Mouse (Mus musculus) forebrain, embryonic 16.5 days (tissue): ENCODE results near the gene Wwox. TPM values are rescaled to one million over a fixed set of nuclear protein-coding genes. Genes with fewer than 3 reads are reported as not detected.

ENCODE experiments used
- ATAC-seq: fragments of 200-750 bp; cut with Nextera tagmentation; 2 replicates; pipeline ENCODE4 v1.8.0; 2017; ENCODE audit warnings: mild to moderate bottlenecking, moderate library complexity
- H3K27ac ChIP-seq: fragments of 300-500 bp; sonication (generic); 2 replicates; pipeline ENCODE4 v1.5.1; 2014; ENCODE audit warnings: low read length, control low read depth
- H3K27me3 ChIP-seq: fragments of 300-500 bp; sonication (generic); replicated peaks from 2 replicates; pipeline ENCODE4 v1.6.1; 2014; ENCODE audit warnings: low read length; ENCODE audit not compliant: control insufficient read depth, insufficient read depth
- H3K36me3 ChIP-seq: fragments of 300-500 bp; sonication (generic); 2 replicates; pipeline ENCODE4 v1.6.1; 2014; ENCODE audit not compliant: control insufficient read depth, insufficient read depth
- H3K4me1 ChIP-seq: fragments of 300-500 bp; sonication (generic); replicated peaks from 2 replicates; pipeline ENCODE4 v1.6.1; 2014; ENCODE audit warnings: low read length; ENCODE audit not compliant: control insufficient read depth, insufficient read depth
- H3K4me2 ChIP-seq: fragments of 300-500 bp; sonication (generic); 2 replicates; pipeline ENCODE4 v1.6.1; 2014; ENCODE audit warnings: mild to moderate bottlenecking, low read length, control low read depth
- H3K4me3 ChIP-seq: fragments of 300-500 bp; sonication (generic); replicated peaks from 2 replicates; pipeline ENCODE4 v1.5.1; 2014; ENCODE audit warnings: mild to moderate bottlenecking, low read length, control low read depth
- H3K9ac ChIP-seq: fragments of 300-500 bp; sonication (generic); replicated peaks from 2 replicates; pipeline ENCODE4 v1.6.1; 2014; ENCODE audit warnings: low read depth, low read length, control low read depth
- H3K9me3 ChIP-seq: fragments of 300-500 bp; sonication (generic); 2 replicates; pipeline ENCODE4 v1.6.1; 2016; ENCODE audit warnings: low read length; ENCODE audit not compliant: control insufficient read depth
- WGBS: fragments of 180-500 bp; shearing (Covaris S2); extraction: QIAGEN DNeasy Blood & Tissue Kit; methylation state at CpG from one replicate; pipeline ENCODE4 v1.1.7; 2014; 5-methylcytosine and 5-hydroxymethylcytosine counted together
- polyA plus RNA-seq: library from polyadenylated mRNA; unstranded; fragments of >200 nt; fragmentation: Nextera tagmentation; extraction: Ambion mirVana; gene quantifications from 2 replicates; pipeline ENCODE4 v1.2.1, GENCODE M21; 2015

The Wwox gene
- polyA plus RNA-seq, 1 experiment from 2014 or later = 11.4 TPM

DNA sequence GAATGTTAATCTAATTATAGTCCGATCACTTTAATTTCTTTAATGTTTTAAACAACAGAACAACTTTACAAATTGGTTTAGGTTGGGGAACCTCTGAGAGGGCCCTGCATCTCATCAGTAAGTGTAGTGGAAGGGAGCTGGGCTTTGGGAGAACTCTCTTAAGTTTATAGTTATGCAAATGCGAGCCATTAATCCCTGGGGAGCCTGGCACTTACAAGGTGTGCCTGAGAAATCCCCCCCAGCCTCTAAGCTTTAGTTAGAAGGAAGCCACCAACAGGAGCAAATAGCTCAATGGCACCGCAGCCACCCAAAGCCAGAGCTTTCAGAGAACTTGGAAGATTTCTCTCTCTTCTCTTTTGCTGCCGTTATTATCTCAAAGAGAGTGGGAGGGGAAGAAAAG is 759.7 kb downstream of the Wwox start:
- Histone ChIP-seq H3K4me2 (no peak overlapping the region), H3K4me1 (peaks cover 7% of the 10 kb centered on the region; the same call in 1 of the 2 replicates), H3K4me3 (no peak overlapping the region), H3K27me3 (peaks cover 8% of the 10 kb centered on the region), H3K27ac (no peak overlapping the region), H3K36me3 (no peaks in the 10 kb centered on the region), H3K9ac (no peak overlapping the region), H3K9me3 (no peaks in the 10 kb centered on the region)
- WGBS = 6% methylated on average over 4 of the region's 4 CpGs
- no peak for ATAC-seq

DNA sequence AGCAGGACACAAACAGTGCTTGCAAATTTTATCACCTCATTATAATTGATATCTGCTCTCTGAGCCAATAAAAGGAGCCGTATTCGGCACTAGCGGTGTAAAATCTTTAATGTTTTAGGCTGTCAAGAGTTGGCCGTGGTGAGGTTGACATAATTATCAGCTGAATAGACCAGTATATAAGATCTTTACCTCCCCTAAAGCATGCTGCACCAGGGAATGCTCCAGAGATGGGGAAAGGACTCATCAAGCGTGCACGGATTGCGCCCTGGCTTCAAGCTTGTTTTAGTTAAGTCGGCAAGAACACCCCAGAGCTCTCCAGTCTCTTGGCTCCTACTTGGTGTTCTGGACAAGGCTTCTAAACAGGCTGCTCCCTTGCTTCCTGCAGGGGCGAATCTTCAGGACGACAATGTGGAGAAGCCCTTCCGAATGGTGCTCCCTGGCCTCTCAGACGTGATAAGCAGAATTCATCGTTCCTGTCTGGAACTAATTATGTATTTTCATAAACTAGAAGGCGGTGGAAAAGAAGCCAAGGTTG is 760.2 kb downstream of the Wwox start:
- Histone ChIP-seq H3K9me3 (no peaks in the 10 kb centered on the region), H3K4me2 (no peak overlapping the region), H3K4me3 (no peak overlapping the region), H3K36me3 (no peaks in the 10 kb centered on the region), H3K27ac (no peak overlapping the region), H3K4me1 (peaks cover 7% of the 10 kb centered on the region; the same call in 1 of the 2 replicates), H3K27me3 (peaks cover 8% of the 10 kb centered on the region), H3K9ac (no peak overlapping the region)
- ATAC-seq = no peak
- 14% methylated on average over 14 of the region's 14 CpGs for WGBS

DNA sequence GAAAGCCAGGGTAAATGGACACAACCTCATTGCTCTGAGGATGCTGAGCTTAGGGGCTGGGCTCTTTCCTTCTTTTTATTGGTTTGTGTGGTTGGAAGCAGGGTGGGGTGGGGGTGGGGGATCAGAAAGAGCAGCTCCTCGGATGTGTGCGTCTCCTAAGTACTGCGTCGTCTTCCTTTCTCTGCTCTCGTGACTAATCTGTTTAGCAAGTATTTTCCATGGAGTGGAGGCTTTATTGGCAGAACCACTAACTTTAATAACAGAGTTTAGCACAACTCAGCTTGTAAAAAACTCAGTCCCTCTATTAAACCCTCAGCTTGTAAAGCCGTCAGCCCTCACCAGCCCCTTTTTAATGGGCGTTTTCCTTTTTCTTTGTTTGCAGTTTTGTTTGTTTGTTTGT is 762.3 kb downstream of the Wwox start:
- no peak for ATAC-seq
- H3K27ac ChIP-seq = no peak overlapping the region
- H3K4me2 ChIP-seq = no peak overlapping the region
- H3K4me3 ChIP-seq = no peak overlapping the region
- H3K9me3 ChIP-seq = no peaks in the 10 kb centered on the region
- peaks cover 7% of the 10 kb centered on the region; the same call in 1 of the 2 replicates for H3K4me1 ChIP-seq
- H3K27me3 ChIP-seq = peaks cover 8% of the 10 kb centered on the region
- no peak overlapping the region for H3K9ac ChIP-seq
- WGBS = 50% methylated on average over 7 of the region's 7 CpGs
- no peaks in the 10 kb centered on the region for H3K36me3 ChIP-seq

DNA sequence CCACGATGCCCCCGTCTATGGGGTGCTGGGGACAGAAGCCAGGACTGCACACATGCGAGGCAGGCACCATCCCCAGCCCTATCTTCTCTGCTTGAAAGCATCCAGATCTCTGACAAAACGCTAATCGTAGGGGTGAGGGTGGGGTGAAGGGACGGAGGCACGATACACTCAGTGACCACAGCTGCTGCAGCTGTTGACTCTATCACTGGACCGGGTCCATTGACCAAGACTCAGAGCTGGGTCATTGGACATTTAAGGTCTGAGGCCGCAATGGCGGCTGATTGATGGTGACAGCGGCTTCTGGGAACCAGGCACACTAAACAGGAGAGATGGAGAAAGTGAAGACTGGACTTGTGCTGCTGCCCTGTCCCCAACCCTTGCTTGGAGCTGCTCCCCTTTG is 768.0 kb downstream of the Wwox start:
- H3K27me3 ChIP-seq = peaks cover 3% of the 10 kb centered on the region
- H3K9me3 ChIP-seq = no peaks in the 10 kb centered on the region
- H3K36me3 ChIP-seq = no peaks in the 10 kb centered on the region
- no peak for ATAC-seq
- H3K27ac ChIP-seq = no peak overlapping the region
- H3K4me3 ChIP-seq = no peak overlapping the region
- no peak overlapping the region for H3K9ac ChIP-seq
- no peak overlapping the region for H3K4me2 ChIP-seq
- 0 out of 2 replicates have a peak, but pooled peaks cover 2% of the 10 kb centered on the region for H3K4me1 ChIP-seq
- WGBS = 92% methylated on average over 11 of the region's 11 CpGs

DNA sequence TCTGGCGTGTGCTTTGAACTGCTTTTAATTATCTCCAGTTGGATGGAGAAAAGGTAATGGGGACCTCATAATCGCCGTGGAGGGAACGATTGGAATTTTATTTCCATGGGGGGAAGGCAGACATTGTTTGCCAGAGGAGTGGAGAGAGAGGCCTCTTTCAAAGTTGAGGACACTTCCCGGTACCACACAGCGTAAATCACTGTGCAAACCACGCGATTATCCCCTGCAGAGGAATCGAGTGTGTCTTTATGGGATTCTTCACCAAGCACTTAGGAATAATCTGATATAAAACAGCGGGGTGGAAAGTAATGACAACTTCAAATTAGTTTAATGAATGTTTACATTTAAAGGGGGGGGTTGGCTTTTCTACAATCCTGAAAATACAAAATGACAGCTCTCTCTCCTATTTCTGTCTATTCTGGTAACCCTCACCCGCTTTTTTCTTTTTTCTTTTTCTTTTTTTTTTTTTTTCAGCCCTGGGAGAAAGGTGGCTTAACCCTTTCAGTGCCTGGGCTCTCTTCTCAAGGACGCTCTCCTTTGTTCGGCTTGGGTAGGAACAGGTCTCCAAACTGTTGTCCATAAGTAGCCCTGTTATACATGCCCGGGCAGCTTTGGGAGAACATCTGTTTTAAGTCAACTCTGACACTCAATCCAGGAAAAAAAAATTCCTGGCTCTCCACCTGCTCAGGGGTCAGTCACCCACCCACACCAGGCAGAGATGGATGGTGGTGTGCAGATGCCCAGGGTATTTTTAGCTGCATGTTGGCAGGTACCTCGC is 769.1 kb downstream of the Wwox start:
- Histone ChIP-seq H3K4me1 (0 out of 2 replicates have a peak, but pooled peaks cover 2% of the 10 kb centered on the region), H3K4me2 (no peak overlapping the region), H3K27ac (no peak overlapping the region), H3K9ac (no peak overlapping the region), H3K27me3 (peaks cover 3% of the 10 kb centered on the region), H3K36me3 (no peaks in the 10 kb centered on the region), H3K4me3 (no peak overlapping the region), H3K9me3 (no peaks in the 10 kb centered on the region)
- ATAC-seq = no peak
- WGBS = 33% methylated on average over 15 of the region's 15 CpGs

DNA sequence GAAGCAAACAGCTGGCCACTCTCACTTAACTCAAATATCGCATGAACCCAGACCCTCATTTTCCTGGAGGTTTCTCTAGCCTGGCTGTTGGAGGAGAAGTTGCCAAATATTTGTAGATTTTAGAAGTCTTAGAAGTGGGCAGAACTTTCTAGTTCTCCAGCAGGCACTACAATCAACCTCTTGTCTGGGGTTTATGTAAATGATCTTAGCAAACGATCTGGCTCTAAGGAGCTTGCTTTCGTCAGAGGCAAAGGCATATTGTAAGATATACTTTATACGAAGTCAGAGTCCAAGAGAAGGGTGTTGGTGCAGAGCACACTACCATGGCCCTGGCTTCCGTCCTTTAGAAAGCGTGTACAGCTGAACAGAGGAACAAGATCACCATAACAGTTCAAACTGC is 770.6 kb downstream of the Wwox start:
- Histone ChIP-seq H3K9me3 (no peaks in the 10 kb centered on the region), H3K9ac (no peak overlapping the region), H3K36me3 (no peaks in the 10 kb centered on the region), H3K4me1 (peaks cover 6% of the 10 kb centered on the region), H3K27ac (no peak overlapping the region), H3K4me3 (no peak overlapping the region), H3K4me2 (no peak overlapping the region), H3K27me3 (peaks cover 3% of the 10 kb centered on the region)
- WGBS = 56% methylated on average over 6 of the region's 6 CpGs
- no peak for ATAC-seq

DNA sequence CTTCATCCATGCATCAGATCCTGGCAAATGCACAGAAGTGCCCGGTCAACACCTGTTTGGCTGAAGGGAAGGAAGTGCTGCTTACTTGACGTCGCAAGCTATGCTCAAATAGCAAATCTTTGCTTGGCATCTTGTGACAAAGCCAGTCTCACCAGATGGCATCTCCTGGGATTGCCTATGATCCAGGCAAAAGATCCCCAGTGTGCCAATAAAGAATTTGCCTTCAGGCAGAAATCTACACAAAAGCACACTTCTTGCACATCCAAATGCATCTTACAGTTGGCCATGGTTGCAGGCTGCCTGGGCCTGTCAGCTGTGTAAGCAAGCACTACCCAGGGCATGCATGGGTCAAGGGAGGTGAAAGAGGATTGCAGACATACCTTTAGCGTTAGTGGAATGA is 773.7 kb downstream of the Wwox start:
- Histone ChIP-seq H3K4me3 (no peak overlapping the region), H3K27me3 (0 out of 2 replicates have a peak, but pooled peaks cover 3% of the 10 kb centered on the region), H3K27ac (no peak overlapping the region), H3K9me3 (no peaks in the 10 kb centered on the region), H3K4me1 (peaks cover 6% of the 10 kb centered on the region), H3K9ac (no peak overlapping the region), H3K4me2 (no peak overlapping the region), H3K36me3 (no peaks in the 10 kb centered on the region)
- WGBS = 71% methylated on average over 4 of the region's 4 CpGs
- no peak for ATAC-seq

DNA sequence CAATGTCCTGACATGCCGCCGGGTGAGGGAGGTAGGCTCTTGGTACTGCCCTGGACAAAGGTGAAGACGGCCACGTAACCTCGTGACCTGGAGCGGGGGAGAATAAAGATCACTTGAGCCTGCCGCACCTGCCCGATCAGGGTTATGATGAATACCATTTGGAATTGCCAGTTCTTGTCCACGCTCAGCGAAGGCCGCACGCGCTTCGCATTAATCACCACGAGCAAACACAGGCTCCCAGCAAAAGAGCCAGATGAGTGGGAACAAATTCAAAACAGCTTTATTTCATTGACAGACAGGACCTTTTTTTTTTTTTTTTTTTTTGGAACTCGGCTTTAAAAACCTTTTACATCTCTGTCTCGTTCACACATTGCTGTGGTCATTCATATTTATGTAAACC is 775.4 kb downstream of the Wwox start:
- H3K27me3 ChIP-seq = no peaks in the 10 kb centered on the region
- no peak overlapping the region for H3K4me3 ChIP-seq
- no peaks in the 10 kb centered on the region for H3K36me3 ChIP-seq
- H3K4me1 ChIP-seq = peaks cover 4% of the 10 kb centered on the region
- H3K27ac ChIP-seq = no peak overlapping the region
- H3K4me2 ChIP-seq = no peak overlapping the region
- H3K9ac ChIP-seq = no peak overlapping the region
- ATAC-seq = no peak
- 42% methylated on average over 17 of the region's 17 CpGs for WGBS
- no peaks in the 10 kb centered on the region for H3K9me3 ChIP-seq

DNA sequence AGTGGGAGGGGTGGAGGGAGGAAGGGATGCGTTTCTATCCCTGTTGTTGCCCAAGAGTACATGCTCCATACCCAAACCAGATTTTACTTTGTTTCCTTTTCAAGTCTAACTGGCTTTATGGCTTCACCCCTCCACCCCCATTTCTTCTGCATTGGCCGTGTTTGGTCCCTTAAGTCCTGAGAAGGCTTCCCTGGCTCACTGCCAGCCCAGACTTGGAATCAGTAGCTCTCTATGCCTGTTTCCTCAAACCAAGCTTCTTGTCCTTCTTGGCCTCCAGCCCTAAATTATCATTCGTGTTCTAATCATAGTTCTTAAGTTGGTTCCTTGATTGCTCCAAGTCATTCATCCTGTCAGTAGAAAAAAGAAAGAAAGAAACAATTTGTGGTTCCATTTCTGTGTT is 777.3 kb downstream of the Wwox start:
- no peak overlapping the region for H3K9ac ChIP-seq
- no peaks in the 10 kb centered on the region for H3K36me3 ChIP-seq
- no peaks in the 10 kb centered on the region for H3K9me3 ChIP-seq
- H3K27ac ChIP-seq = no peak overlapping the region
- no peak for ATAC-seq
- H3K4me2 ChIP-seq = no peak overlapping the region
- no peak overlapping the region for H3K4me3 ChIP-seq
- no peaks in the 10 kb centered on the region for H3K27me3 ChIP-seq
- 59% methylated on average over 3 of the region's 3 CpGs for WGBS
- peaks cover 4% of the 10 kb centered on the region for H3K4me1 ChIP-seq
